Mouse (Mus musculus): ENCODE results near the gene Casd1. TPM values are rescaled to one million over a fixed set of nuclear protein-coding genes. Genes with fewer than 3 reads are reported as not detected.
"Not testable (repeated sequence)": the region's sequence is repeated elsewhere in the genome, so short reads cannot be mapped to it uniquely, and the experiment has no call there.

Gene Casd1
- polyA plus RNA-seq, 1 experiment from 2014 or later = 57.9 TPM

DNA sequence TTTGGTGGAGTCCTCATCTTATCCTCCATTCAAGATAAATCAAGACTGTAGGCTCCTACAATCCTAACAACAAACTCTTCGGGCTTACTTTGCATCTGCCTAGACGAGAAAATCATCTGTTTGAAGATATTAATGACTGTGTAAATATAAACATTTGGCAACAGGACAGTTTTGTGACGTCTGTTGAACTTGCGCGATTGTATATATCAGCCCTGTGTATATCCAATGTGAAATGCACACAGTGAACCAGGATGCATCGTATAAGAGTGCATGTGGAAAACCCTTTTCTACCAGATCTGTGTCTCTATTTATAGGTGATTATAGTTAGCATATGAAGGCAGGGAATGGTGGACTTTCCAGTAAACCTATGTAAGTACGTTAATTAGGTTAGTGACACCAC lies 41.4 kb downstream of the Casd1 start:
- DNase-seq (ENCODE audit: low spot score) = no peak
- Histone ChIP-seq H3K4me1 (replicated peaks; ENCODE audit: control insufficient read depth, insufficient read depth, low read length) (no peaks in the 10 kb centered on the region), H3K36me3 (replicated peaks; ENCODE audit: control insufficient read depth, insufficient read depth) (peaks cover 14% of the 10 kb centered on the region), H3K9ac (no peak overlapping the region), H3K9me3 (ENCODE audit: control insufficient read depth, low read length) (no peaks in the 10 kb centered on the region), H3K4me2 (replicated peaks) (no peak overlapping the region), H3K4me3 (replicated peaks; ENCODE audit: low read length) (no peak overlapping the region), H3K27me3 (ENCODE audit: control insufficient read depth, insufficient read depth, low read length) (no peaks in the 10 kb centered on the region), H3K27ac (no peak overlapping the region)
- 94% methylated on average over 7 of the region's 7 CpGs for WGBS
- no peak for ATAC-seq (ENCODE audit: low FRiP score)

DNA sequence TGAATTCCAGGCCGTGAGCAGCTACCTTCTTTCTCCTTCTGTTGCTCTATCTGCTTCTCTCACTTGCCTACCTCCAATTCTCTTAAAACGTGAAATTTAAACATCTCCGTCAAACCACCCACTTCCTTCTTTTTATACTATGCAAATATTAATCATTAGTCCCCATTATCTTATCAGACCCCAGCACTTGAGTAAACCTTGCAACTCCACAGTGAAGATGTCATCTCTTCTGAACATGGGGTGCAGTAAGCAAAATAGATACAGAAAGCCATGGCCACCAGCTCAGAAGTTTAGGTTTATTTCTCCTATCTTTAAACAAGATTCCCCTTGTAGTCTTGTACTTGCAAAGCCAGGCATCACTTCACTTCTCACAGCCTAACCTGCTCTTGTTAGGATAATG lies 46.7 kb downstream of the Casd1 start:
- H3K27ac ChIP-seq = no peak overlapping the region
- H3K4me1 ChIP-seq (replicated peaks; ENCODE audit: control insufficient read depth, insufficient read depth, low read length) = no peaks in the 10 kb centered on the region
- 94% methylated on average over 3 of the region's 3 CpGs for WGBS
- no peaks in the 10 kb centered on the region for H3K9me3 ChIP-seq (ENCODE audit: control insufficient read depth, low read length)
- no peak overlapping the region for H3K4me3 ChIP-seq (replicated peaks; ENCODE audit: low read length)
- H3K36me3 ChIP-seq (replicated peaks; ENCODE audit: control insufficient read depth, insufficient read depth) = peaks cover 2% of the 10 kb centered on the region; the same call in 1 of the 2 replicates
- H3K4me2 ChIP-seq (replicated peaks) = no peak overlapping the region
- H3K27me3 ChIP-seq (ENCODE audit: control insufficient read depth, insufficient read depth, low read length) = no peaks in the 10 kb centered on the region
- H3K9ac ChIP-seq = no peak overlapping the region
- DNase-seq (ENCODE audit: low spot score) = no peak
- no peak for ATAC-seq (ENCODE audit: low FRiP score)

- ATAC-seq (ENCODE audit: low FRiP score) (no peak), DNase-seq (ENCODE audit: low spot score) (no peak)
- H3K4me3 ChIP-seq (replicated peaks; ENCODE audit: low read length) = no peak overlapping the region
- H3K36me3 ChIP-seq (replicated peaks; ENCODE audit: control insufficient read depth, insufficient read depth) = no peaks in the 10 kb centered on the region
- H3K9me3 ChIP-seq (ENCODE audit: control insufficient read depth, low read length) = no peaks in the 10 kb centered on the region
- H3K27ac ChIP-seq = no peak overlapping the region
- no peaks in the 10 kb centered on the region for H3K4me1 ChIP-seq (replicated peaks; ENCODE audit: control insufficient read depth, insufficient read depth, low read length)
- no peak overlapping the region for H3K9ac ChIP-seq
- H3K27me3 ChIP-seq (ENCODE audit: control insufficient read depth, insufficient read depth, low read length) = no peaks in the 10 kb centered on the region
- no peak overlapping the region for H3K4me2 ChIP-seq (replicated peaks)
- 85% methylated on average over 8 of the region's 8 CpGs for WGBS
Measured at GRCm38 (mm10) chr6:4652596-4653134, 52.0 kb downstream of the Casd1 start.

- DNase-seq (ENCODE audit: low spot score); H3K36me3 ChIP-seq (replicated peaks; ENCODE audit: control insufficient read depth, insufficient read depth); H3K27me3 ChIP-seq (ENCODE audit: control insufficient read depth, insufficient read depth, low read length); H3K4me2 ChIP-seq (replicated peaks); ATAC-seq (ENCODE audit: low FRiP score); H3K4me1 ChIP-seq (replicated peaks; ENCODE audit: control insufficient read depth, insufficient read depth, low read length); H3K27ac ChIP-seq; H3K9me3 ChIP-seq (ENCODE audit: control insufficient read depth, low read length); H3K4me3 ChIP-seq (replicated peaks; ENCODE audit: low read length); H3K9ac ChIP-seq: not testable (repeated sequence)
- WGBS = 96% methylated on average over 12 of the region's 12 CpGs
Measured at GRCm38 (mm10) chr6:4653741-4654140, 53.1 kb downstream of the Casd1 start.

DNA sequence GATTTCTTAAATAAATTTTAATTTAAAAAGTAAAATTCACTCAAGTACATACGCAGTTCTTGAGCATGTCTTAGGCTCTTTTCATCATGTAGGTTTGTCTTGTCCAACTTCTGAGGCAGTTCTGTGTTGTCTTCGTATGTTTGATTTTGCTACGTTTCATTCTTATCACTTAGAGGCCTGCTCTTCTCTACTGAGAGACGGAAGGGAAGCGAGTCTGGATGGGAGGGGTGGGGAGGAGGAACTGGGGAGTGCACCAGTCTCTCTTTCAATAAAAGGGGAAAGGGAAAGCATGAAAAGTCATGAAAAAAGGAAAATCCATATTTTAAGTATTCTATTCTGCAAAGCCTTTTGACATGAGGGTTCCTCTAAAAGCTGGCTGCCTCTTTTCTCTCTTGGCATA lies 54.8 kb downstream of the Casd1 start:
- no peak for DNase-seq (ENCODE audit: low spot score)
- Histone ChIP-seq H3K27me3 (ENCODE audit: control insufficient read depth, insufficient read depth, low read length) (no peaks in the 10 kb centered on the region), H3K27ac (no peak overlapping the region), H3K4me2 (replicated peaks) (no peak overlapping the region), H3K4me1 (replicated peaks; ENCODE audit: control insufficient read depth, insufficient read depth, low read length) (no peaks in the 10 kb centered on the region), H3K9me3 (ENCODE audit: control insufficient read depth, low read length) (no peaks in the 10 kb centered on the region), H3K9ac (no peak overlapping the region), H3K4me3 (replicated peaks; ENCODE audit: low read length) (no peak overlapping the region), H3K36me3 (replicated peaks; ENCODE audit: control insufficient read depth, insufficient read depth) (no peaks in the 10 kb centered on the region)
- 79% methylated on average over 5 of the region's 5 CpGs for WGBS
- ATAC-seq (ENCODE audit: low FRiP score) = no peak

GRCm38 (mm10) chr6:4655924-4656323 lies 55.3 kb downstream of the Casd1 start:
- ATAC-seq (ENCODE audit: low FRiP score) (no peak), DNase-seq (ENCODE audit: low spot score) (no peak)
- H3K27ac ChIP-seq = no peak overlapping the region
- H3K36me3 ChIP-seq (replicated peaks; ENCODE audit: control insufficient read depth, insufficient read depth) = no peaks in the 10 kb centered on the region
- no peak overlapping the region for H3K4me2 ChIP-seq (replicated peaks)
- WGBS = 89% methylated on average over 4 of the region's 4 CpGs
- H3K4me1 ChIP-seq (replicated peaks; ENCODE audit: control insufficient read depth, insufficient read depth, low read length) = no peaks in the 10 kb centered on the region
- no peak overlapping the region for H3K4me3 ChIP-seq (replicated peaks; ENCODE audit: low read length)
- no peaks in the 10 kb centered on the region for H3K9me3 ChIP-seq (ENCODE audit: control insufficient read depth, low read length)
- no peaks in the 10 kb centered on the region for H3K27me3 ChIP-seq (ENCODE audit: control insufficient read depth, insufficient read depth, low read length)
- H3K9ac ChIP-seq = no peak overlapping the region

DNA sequence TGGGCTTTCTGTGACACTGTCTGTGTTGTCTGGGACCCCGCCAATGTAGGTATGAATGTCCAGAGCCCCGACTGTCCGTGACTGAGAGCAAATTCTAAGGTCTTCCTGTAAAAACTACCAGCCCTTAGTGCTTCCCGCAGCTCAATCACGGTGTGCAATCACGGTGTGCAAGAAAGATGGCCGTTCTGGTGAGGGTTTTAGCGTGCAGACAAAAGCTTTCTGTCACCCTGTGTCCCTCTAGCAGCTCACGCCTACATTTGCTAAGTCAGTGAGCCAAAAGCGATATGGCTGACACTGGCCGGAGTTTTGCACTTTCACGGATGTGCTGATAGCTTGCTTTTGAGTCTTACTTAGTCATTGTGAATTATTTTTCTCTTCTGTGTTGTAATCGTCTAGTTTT lies 58.2 kb downstream of the Casd1 start:
- Histone ChIP-seq H3K4me1 (replicated peaks; ENCODE audit: control insufficient read depth, insufficient read depth, low read length) (no peaks in the 10 kb centered on the region), H3K36me3 (replicated peaks; ENCODE audit: control insufficient read depth, insufficient read depth) (no peaks in the 10 kb centered on the region), H3K9me3 (ENCODE audit: control insufficient read depth, low read length) (no peaks in the 10 kb centered on the region), H3K27me3 (ENCODE audit: control insufficient read depth, insufficient read depth, low read length) (no peaks in the 10 kb centered on the region), H3K4me3 (replicated peaks; ENCODE audit: low read length) (no peak overlapping the region), H3K4me2 (replicated peaks) (no peak overlapping the region), H3K9ac (no peak overlapping the region), H3K27ac (no peak overlapping the region)
- DNase-seq (ENCODE audit: low spot score) = no peak
- WGBS = 87% methylated on average over 13 of the region's 13 CpGs
- no peak for ATAC-seq (ENCODE audit: low FRiP score)

DNA sequence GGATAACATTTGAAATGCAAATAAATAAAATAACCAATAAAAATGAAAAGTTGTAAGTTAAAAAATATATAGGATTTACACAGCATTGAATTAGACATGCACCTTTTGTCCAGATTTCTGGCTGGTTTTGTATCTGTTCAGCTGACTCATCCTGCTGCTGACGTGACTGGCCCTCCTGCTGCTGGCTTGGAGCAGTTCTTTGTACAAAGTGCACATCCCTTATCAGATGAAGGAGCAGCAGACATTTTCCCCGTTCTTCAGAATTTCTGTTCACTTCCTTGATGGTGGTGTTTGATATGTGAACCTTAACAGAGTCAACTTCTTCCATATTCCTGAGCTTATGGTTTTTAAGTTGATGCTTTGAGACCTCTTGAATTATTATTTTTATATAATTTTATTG lies 62.9 kb downstream of the Casd1 start:
- WGBS = 70% methylated on average over 2 of the region's 2 CpGs
- no peaks in the 10 kb centered on the region for H3K4me1 ChIP-seq (replicated peaks; ENCODE audit: control insufficient read depth, insufficient read depth, low read length)

DNA sequence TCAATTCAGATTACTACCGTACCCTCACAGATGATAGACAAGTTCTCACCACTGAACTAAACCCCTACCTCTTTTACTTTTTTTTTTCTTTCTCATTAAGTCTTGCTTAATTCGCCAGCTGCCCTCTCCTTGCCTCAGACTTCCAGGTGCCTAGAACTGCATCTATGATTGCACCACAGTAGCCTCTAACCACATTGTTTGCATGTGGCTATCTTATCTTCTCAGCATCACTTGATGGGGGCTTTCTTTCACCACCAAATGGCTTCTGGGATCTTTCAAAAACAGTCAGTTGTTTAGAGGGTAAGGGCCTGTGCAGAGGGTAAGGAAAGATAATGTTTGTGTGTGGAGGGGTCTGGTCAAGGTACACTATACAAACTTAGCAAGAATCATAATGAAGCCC lies 63.7 kb downstream of the Casd1 start:
- H3K27me3 ChIP-seq (ENCODE audit: control insufficient read depth, insufficient read depth, low read length) = no peaks in the 10 kb centered on the region
- no peak overlapping the region for H3K4me3 ChIP-seq (replicated peaks; ENCODE audit: low read length)
- H3K36me3 ChIP-seq (replicated peaks; ENCODE audit: control insufficient read depth, insufficient read depth) = no peaks in the 10 kb centered on the region
- DNase-seq (ENCODE audit: low spot score) = no peak
- H3K9ac ChIP-seq = no peak overlapping the region
- H3K27ac ChIP-seq = no peak overlapping the region
- no peaks in the 10 kb centered on the region for H3K9me3 ChIP-seq (ENCODE audit: control insufficient read depth, low read length)
- ATAC-seq (ENCODE audit: low FRiP score) = no peak
- 63% methylated on average over 2 of the region's 2 CpGs for WGBS
- no peak overlapping the region for H3K4me2 ChIP-seq (replicated peaks)
- H3K4me1 ChIP-seq (replicated peaks; ENCODE audit: control insufficient read depth, insufficient read depth, low read length) = no peaks in the 10 kb centered on the region

More for the DNA sequence above, 62.9 kb downstream of the Casd1 start:
- H3K4me3 ChIP-seq (replicated peaks; ENCODE audit: low read length) = no peak overlapping the region
- no peaks in the 10 kb centered on the region for H3K27me3 ChIP-seq (ENCODE audit: control insufficient read depth, insufficient read depth, low read length)
- no peak for DNase-seq (ENCODE audit: low spot score)
- H3K4me2 ChIP-seq (replicated peaks) = no peak overlapping the region
- H3K36me3 ChIP-seq (replicated peaks; ENCODE audit: control insufficient read depth, insufficient read depth) = no peaks in the 10 kb centered on the region
- no peak overlapping the region for H3K27ac ChIP-seq
- no peak overlapping the region for H3K9ac ChIP-seq
- no peaks in the 10 kb centered on the region for H3K9me3 ChIP-seq (ENCODE audit: control insufficient read depth, low read length)
- no peak for ATAC-seq (ENCODE audit: low FRiP score)

DNA sequence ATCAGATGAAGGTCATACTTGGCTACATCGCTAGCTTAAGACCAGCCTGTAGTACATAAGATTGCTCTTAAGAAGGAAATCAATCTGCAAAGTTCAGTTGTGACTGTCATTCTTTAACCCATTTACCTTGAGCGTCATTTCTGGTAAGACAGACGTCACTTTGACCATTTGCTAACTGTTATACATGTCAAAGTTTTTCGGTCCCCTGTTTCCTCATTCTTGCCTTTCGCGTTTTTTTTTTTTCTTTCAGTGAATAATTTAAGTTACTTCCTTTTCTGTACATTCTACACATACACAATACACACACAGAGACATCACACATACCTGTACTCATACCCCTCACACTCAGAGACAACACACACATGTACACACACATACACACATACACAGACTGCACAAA lies 64.5 kb downstream of the Casd1 start:
- H3K36me3 ChIP-seq (replicated peaks; ENCODE audit: control insufficient read depth, insufficient read depth) = no peaks in the 10 kb centered on the region
- no peak for ATAC-seq (ENCODE audit: low FRiP score)
- no peak overlapping the region for H3K27ac ChIP-seq
- H3K4me3 ChIP-seq (replicated peaks; ENCODE audit: low read length) = no peak overlapping the region
- no peaks in the 10 kb centered on the region for H3K9me3 ChIP-seq (ENCODE audit: control insufficient read depth, low read length)
- H3K27me3 ChIP-seq (ENCODE audit: control insufficient read depth, insufficient read depth, low read length) = no peaks in the 10 kb centered on the region
- H3K4me1 ChIP-seq (replicated peaks; ENCODE audit: control insufficient read depth, insufficient read depth, low read length) = no peaks in the 10 kb centered on the region
- no peak overlapping the region for H3K9ac ChIP-seq
- no peak overlapping the region for H3K4me2 ChIP-seq (replicated peaks)
- WGBS = 97% methylated on average over 6 of the region's 6 CpGs
- DNase-seq (ENCODE audit: low spot score) = no peak
